Mouse (Mus musculus): ENCODE measurements around the gene Kif19a.

Gene Kif19a

DNA sequence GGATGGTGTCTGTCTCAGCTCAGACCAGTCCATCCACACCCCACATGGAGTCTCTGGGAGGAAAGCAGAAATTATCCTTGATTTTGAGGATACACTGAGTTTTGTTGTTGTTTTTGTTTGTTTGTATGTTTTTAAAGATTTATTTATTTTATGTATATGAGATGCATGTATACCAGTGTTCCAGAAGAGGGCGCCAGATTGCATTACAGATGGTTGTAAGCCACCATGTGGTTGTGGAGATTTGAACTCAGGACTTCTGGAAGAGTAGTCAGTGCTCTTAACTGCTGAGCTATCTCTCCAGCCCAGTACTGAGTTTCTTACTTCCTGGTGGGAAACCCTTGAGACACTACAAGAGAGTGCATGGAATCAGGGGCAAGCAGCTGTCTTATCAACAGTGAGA lies 44.2 kb downstream of the Kif19a start:
- DNase-seq = no peak

DNA sequence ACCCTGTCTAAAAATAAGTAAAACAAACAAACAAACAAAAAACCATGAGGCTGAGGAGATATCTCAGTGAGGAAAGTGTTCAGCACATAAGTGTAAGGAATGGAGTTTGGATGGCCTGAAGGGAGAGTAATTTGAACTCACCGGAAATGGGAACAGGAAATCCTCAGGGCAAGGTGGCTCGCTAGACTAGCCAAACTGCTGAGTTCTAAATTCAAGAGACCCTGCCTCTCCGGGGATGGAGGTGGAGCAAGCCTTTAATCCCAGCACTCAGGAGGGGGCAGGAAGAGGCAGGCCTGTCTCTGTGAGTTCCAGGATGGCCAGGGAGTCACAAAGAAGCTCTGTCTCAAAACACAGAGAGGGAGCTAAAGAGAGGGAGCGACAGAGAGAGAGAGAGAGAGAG lies 45.2 kb downstream of the Kif19a start:
- DNase-seq = no peak

GRCm38 (mm10) chr11:114812731-114813240 lies 47.6 kb downstream of the Kif19a start:
- DNase-seq = peak; percentile 83

GRCm38 (mm10) chr11:114814873-114815592 lies 49.8 kb downstream of the Kif19a start:
- no peak for DNase-seq

DNA sequence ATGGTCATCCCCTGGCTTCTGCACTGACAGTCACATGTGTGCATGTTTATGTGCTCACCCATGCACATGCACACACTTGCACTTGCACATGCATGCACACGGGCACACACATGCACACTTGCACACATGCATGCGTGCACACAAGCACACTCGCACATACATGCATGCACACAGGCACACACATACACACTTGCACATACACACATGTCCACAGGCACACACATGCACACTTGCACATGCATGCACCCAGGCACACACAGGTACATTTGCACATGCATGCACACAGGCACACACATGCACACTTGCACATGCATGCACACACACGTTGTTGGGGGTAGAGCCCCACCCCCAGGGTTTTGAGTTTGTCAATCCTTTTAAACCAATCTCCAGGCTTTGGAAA lies 51.7 kb downstream of the Kif19a start:
- DNase-seq = no peak

DNA sequence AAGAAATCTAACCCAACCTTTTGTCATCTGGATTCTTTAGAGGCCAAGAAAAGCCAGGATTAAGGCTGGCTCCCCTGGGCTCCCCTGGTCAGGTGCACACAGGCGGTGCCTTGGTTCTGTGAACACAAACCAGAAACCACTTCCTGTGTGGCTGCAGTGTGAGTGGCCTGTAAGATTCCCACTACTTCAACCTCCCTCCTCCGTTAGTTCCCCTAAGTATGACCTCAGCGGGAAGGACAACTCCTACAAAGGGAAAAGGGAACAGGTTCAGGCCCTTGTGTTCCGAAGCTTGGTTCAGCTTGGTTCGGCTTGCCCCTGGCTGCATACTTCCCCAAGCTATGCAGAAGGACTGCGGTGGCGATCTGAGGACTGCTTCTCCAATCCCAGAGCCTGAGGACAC lies 53.0 kb downstream of the Kif19a start:
- DNase-seq = peak; percentile 30

DNA sequence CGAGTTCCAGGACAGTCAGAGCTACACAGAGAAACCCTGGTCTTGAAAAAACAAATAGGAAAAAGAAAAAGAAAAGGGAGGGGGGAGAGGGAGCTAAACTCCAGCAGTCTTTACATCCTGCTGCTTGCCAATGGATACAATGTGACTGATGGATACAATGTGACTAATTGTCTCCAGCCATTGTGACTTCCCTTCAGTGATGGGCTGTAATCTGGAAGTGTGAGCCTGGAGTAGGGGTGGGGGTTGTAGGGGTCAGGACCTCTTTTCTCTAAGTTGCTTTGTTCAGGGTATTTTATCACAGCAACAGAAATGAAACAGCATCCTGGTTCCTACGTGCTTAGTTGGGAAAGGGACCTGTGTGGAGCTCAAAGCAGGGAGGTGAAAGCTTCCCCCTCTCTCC lies 53.9 kb downstream of the Kif19a start:
- no peak for DNase-seq

GRCm38 (mm10) chr11:114820444-114820843 lies 55.3 kb downstream of the Kif19a start:
- no peak for DNase-seq

- no peak for DNase-seq
Measured at GRCm38 (mm10) chr11:114821325-114821724, 56.1 kb downstream of the Kif19a start.

GRCm38 (mm10) chr11:114822727-114823126 lies 57.5 kb downstream of the Kif19a start:
- DNase-seq = peak; percentile 91

GRCm38 (mm10) chr11:114823199-114823725 lies 58.1 kb downstream of the Kif19a start:
- no peak for DNase-seq

DNA sequence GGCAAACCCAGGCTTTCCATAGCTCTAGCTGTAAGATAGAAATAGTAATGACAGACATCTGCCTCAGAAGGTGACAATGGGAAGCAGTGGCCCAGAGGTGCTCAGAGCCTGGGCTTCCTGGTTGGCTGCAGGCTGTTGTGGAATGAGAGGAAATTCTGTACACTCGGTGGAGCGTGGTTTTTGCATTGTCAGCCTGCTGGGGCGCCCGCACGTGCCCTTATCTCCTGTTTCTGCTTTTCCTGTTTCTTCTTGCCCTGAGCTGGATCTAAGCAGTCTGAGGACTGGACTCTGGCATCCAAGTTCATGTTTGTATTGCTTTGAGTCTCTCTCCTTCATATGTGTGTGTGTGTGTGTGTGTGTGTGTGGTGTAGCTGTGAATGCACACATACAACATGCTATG lies 61.5 kb downstream of the Kif19a start:
- DNase-seq = no peak

DNA sequence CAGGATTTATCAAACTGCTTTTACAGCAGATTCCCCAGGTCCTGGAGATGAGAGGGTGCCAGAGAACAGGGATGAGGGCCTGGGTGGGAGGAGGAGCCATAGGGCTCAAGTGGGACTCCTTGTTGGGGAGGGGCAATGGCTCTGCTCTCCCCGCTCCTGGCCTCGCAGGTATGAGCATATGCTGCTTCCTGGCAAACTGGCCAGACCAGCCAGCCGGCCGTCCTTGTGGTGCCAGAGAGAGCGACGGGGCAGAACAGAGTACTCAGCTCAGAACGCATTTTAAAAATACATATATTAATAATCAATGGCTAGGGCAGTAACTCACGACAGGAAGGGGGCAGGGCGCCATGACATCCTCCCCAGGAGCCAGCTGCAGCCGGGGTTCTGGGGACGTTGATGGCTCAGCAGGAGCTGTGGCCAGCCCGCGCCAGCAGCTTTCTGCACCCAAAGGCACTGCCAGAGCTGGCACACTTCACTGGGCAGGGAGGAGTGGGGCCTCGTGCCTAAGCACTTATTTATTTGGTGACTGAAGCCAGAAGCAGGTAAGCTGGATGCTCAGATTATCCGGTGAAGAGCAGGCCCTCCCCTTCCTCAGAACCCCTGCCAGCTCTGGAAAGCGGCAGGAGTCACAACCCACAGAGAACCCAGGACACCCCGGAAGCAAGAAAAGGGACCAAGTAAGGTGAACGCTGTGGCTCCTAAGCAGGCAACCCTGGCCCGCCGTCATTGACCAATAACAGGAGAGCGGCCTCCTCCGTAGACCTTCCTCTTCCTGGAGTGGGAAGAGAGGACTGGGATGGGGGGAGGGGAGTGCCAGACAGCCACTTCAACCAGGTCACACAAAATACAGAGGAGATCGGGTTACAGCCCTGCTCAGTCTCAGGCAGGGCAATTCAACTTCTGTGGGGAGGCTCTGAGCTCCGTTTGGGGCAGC lies 64.6 kb downstream of the Kif19a start:
- DNase-seq = no peak

- no peak for DNase-seq
Measured at GRCm38 (mm10) chr11:114830433-114830773, 65.2 kb downstream of the Kif19a start.

- DNase-seq = no peak
Measured at GRCm38 (mm10) chr11:114833166-114833565, 68.0 kb downstream of the Kif19a start.
